Mouse (Mus musculus): Measurements from ENCODE around the gene Sik3. TPM values are rescaled to one million over a fixed set of nuclear protein-coding genes. Genes with fewer than 3 reads are reported as not detected.

Sik3 gene
- polyA plus RNA-seq, 1 experiment = 30.4 TPM

DNA sequence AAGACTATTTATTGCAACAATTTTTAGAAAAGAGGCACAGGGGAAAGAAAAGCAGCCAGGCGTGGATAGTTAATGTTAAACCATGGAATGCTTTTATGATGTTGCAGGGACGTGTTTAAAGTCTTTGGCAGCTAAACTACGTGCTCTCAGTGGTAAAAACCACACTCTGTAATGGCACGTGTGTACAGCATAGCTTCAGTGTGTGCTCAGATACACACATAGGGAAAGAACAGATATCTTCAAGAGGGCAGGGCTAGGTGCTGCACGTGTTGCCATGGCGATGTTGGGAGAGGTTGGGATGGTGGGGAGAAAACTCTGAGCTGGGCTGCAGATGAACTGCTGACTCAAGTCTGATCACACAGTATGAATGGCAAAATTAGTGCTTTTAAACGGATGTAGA, 90.5 kb downstream of the Sik3 start:
- Histone ChIP-seq H3K36me3 (ENCODE audit: control insufficient read depth, insufficient read depth, low read length) (no peaks in the 10 kb centered on the region), H3K4me3 (ENCODE audit: control insufficient read depth, low read depth, low read length) (no peak overlapping the region), H3K27me3 (ENCODE audit: control insufficient read depth, insufficient read depth, low read length) (no peaks in the 10 kb centered on the region), H3K27ac (ENCODE audit: control insufficient read depth, insufficient read depth, low read depth, low read length) (no peak overlapping the region), H3K4me1 (ENCODE audit: control insufficient read depth, insufficient read depth, low read length) (no peaks in the 10 kb centered on the region)
- TF ChIP-seq CTCF (IDR thresholded peaks at IDR 0.05; ENCODE audit: control insufficient read depth, insufficient read depth, insufficient replicate concordance, low read depth, low read length) = no peak
- TF ChIP-seq POLR2A (IDR thresholded peaks at IDR 0.05; ENCODE audit: control insufficient read depth, low read depth, low read length) = no peak

GRCm38 (mm10) chr9:46106105-46106504, 93.5 kb downstream of the Sik3 start:
- TF ChIP-seq POLR2A (IDR thresholded peaks at IDR 0.05; ENCODE audit: control insufficient read depth, low read depth, low read length) (no peak), CTCF (IDR thresholded peaks at IDR 0.05; ENCODE audit: control insufficient read depth, insufficient read depth, insufficient replicate concordance, low read depth, low read length) (no peak)
- Histone ChIP-seq H3K36me3 (ENCODE audit: control insufficient read depth, insufficient read depth, low read length) (no peaks in the 10 kb centered on the region), H3K27ac (ENCODE audit: control insufficient read depth, insufficient read depth, low read depth, low read length) (no peak overlapping the region), H3K27me3 (ENCODE audit: control insufficient read depth, insufficient read depth, low read length) (no peaks in the 10 kb centered on the region), H3K4me1 (ENCODE audit: control insufficient read depth, insufficient read depth, low read length) (no peaks in the 10 kb centered on the region), H3K4me3 (ENCODE audit: control insufficient read depth, low read depth, low read length) (no peak overlapping the region)

GRCm38 (mm10) chr9:46110648-46111047, 98.0 kb downstream of the Sik3 start:
- no peak for TF ChIP-seq CTCF (IDR thresholded peaks at IDR 0.05; ENCODE audit: control insufficient read depth, insufficient read depth, insufficient replicate concordance, low read depth, low read length)
- TF ChIP-seq POLR2A (IDR thresholded peaks at IDR 0.05; ENCODE audit: control insufficient read depth, low read depth, low read length) = no peak
- no peak overlapping the region for H3K4me3 ChIP-seq (ENCODE audit: control insufficient read depth, low read depth, low read length)
- H3K4me1 ChIP-seq (ENCODE audit: control insufficient read depth, insufficient read depth, low read length) = no peaks in the 10 kb centered on the region
- H3K27me3 ChIP-seq (ENCODE audit: control insufficient read depth, insufficient read depth, low read length) = no peaks in the 10 kb centered on the region
- H3K36me3 ChIP-seq (ENCODE audit: control insufficient read depth, insufficient read depth, low read length) = no peaks in the 10 kb centered on the region
- H3K27ac ChIP-seq (ENCODE audit: control insufficient read depth, insufficient read depth, low read depth, low read length) = no peak overlapping the region

GRCm38 (mm10) chr9:46111334-46111733, 98.7 kb downstream of the Sik3 start:
- no peak for TF ChIP-seq CTCF (IDR thresholded peaks at IDR 0.05; ENCODE audit: control insufficient read depth, insufficient read depth, insufficient replicate concordance, low read depth, low read length)
- no peak for TF ChIP-seq POLR2A (IDR thresholded peaks at IDR 0.05; ENCODE audit: control insufficient read depth, low read depth, low read length)
- Histone ChIP-seq H3K36me3 (ENCODE audit: control insufficient read depth, insufficient read depth, low read length) (no peaks in the 10 kb centered on the region), H3K27ac (ENCODE audit: control insufficient read depth, insufficient read depth, low read depth, low read length) (no peak overlapping the region), H3K4me1 (ENCODE audit: control insufficient read depth, insufficient read depth, low read length) (no peaks in the 10 kb centered on the region), H3K4me3 (ENCODE audit: control insufficient read depth, low read depth, low read length) (no peak overlapping the region), H3K27me3 (ENCODE audit: control insufficient read depth, insufficient read depth, low read length) (no peaks in the 10 kb centered on the region)

DNA sequence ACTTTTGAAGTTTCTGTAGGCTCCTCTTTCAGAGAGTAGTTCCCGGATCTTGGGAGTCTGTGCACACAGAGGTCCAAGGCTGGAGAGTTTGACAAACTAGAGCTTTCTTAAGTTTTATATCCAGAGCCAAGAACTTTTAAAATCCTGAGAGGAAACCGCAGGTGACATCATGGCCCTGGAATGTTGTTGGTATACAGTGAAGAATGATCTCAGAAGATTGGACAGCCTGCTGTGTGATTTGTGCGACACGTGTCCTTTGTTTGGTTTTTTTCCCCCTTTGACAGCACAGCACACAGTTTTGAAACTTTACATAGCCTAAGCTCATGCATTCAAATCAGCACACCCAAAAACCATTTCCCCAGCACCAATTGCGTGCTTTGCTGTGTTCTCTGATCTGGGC, 99.6 kb downstream of the Sik3 start:
- no peak for TF ChIP-seq CTCF (IDR thresholded peaks at IDR 0.05; ENCODE audit: control insufficient read depth, insufficient read depth, insufficient replicate concordance, low read depth, low read length)
- TF ChIP-seq POLR2A (IDR thresholded peaks at IDR 0.05; ENCODE audit: control insufficient read depth, low read depth, low read length) = no peak
- Histone ChIP-seq H3K4me3 (ENCODE audit: control insufficient read depth, low read depth, low read length) (no peak overlapping the region), H3K27ac (ENCODE audit: control insufficient read depth, insufficient read depth, low read depth, low read length) (no peak overlapping the region), H3K4me1 (ENCODE audit: control insufficient read depth, insufficient read depth, low read length) (no peaks in the 10 kb centered on the region), H3K36me3 (ENCODE audit: control insufficient read depth, insufficient read depth, low read length) (no peaks in the 10 kb centered on the region), H3K27me3 (ENCODE audit: control insufficient read depth, insufficient read depth, low read length) (no peaks in the 10 kb centered on the region)

- no peak overlapping the region for H3K4me3 ChIP-seq (ENCODE audit: control insufficient read depth, low read depth, low read length)
- no peak for TF ChIP-seq POLR2A (IDR thresholded peaks at IDR 0.05; ENCODE audit: control insufficient read depth, low read depth, low read length)
- no peak for TF ChIP-seq CTCF (IDR thresholded peaks at IDR 0.05; ENCODE audit: control insufficient read depth, insufficient read depth, insufficient replicate concordance, low read depth, low read length)
- no peaks in the 10 kb centered on the region for H3K36me3 ChIP-seq (ENCODE audit: control insufficient read depth, insufficient read depth, low read length)
- H3K27me3 ChIP-seq (ENCODE audit: control insufficient read depth, insufficient read depth, low read length) = no peaks in the 10 kb centered on the region
- no peak overlapping the region for H3K27ac ChIP-seq (ENCODE audit: control insufficient read depth, insufficient read depth, low read depth, low read length)
- H3K4me1 ChIP-seq (ENCODE audit: control insufficient read depth, insufficient read depth, low read length) = peaks cover 5% of the 10 kb centered on the region
Observed at GRCm38 (mm10) chr9:46118844-46119385, 106.3 kb downstream of the Sik3 start.

DNA sequence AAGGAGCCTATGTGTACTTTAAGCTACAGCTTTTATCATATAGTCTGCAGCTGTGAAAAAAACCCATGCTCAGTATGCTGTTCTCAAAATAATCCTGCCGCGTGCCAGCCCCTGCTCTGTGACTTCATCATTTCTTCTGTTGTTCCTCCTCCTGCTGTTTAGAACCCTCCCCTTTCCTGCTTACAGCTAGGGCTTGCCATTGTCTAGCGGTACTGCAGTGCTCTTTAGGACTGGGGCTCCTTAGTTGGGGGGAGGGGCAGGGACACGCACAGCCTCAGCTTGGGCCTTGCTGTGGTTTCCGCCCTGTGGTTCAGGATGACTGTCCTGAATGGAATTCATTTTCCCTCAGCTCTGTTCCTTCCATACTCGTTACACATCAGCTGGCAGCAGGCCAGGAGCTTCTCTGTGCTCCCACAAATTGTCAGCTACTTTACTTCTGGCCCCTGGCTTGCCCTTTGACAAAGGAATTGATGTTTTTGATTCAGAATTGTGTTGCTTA, 107.4 kb downstream of the Sik3 start:
- no peak overlapping the region for H3K4me3 ChIP-seq (ENCODE audit: control insufficient read depth, low read depth, low read length)
- no peaks in the 10 kb centered on the region for H3K27me3 ChIP-seq (ENCODE audit: control insufficient read depth, insufficient read depth, low read length)
- H3K27ac ChIP-seq (ENCODE audit: control insufficient read depth, insufficient read depth, low read depth, low read length) = no peak overlapping the region
- peaks cover 5% of the 10 kb centered on the region for H3K4me1 ChIP-seq (ENCODE audit: control insufficient read depth, insufficient read depth, low read length)
- TF ChIP-seq CTCF (IDR thresholded peaks at IDR 0.05; ENCODE audit: control insufficient read depth, insufficient read depth, insufficient replicate concordance, low read depth, low read length) (no peak), POLR2A (IDR thresholded peaks at IDR 0.05; ENCODE audit: control insufficient read depth, low read depth, low read length) (no peak)
- no peaks in the 10 kb centered on the region for H3K36me3 ChIP-seq (ENCODE audit: control insufficient read depth, insufficient read depth, low read length)
